Mouse (Mus musculus) left cerebral cortex, adult 18-20 months (tissue): ENCODE measurements at regions not wholly inside any gene's neighbourhood (a gene's known extent, or its start where the extent isn't known, plus 50 kb on each side); places are given as distances from the start of the nearest gene placed in this dataset.

ENCODE experiments used
- DNase-seq, 2 experiments: peaks; one replicate each; pipeline ENCODE4 v3.0.0; 2021 to 2022; ENCODE audit warnings: low spot score in 2 of 2, mixed read lengths in 1 of 2

- DNase-seq, result no peak
Measured at GRCm38 (mm10) chr1:25921184-25921583, 91.7 kb upstream of the Adgrb3 start.

DNA sequence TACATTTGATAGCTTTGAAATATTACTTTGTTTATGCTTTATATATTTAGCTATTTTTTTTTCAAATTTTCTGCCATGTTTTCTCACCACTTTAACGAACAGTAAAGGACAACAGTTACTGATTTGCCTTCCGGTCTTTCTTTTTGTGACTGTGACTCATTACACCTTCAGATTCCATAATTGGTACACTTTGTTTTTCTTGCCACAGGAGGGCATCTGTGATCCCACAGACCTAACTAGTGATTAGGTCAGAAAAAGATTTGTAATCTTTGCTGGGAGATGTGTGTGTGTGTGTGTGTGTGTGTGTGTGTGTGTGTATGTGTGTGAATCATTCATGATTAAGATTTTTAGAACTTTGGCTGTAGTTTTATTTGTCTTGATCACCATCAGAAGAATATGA is 64.7 kb upstream of the Adgrb3 start:
- DNase-seq, result no peak

- DNase-seq, result no peak
Measured at GRCm38 (mm10) chr1:25892970-25893369, 63.5 kb upstream of the Adgrb3 start.

GRCm38 (mm10) chr1:25892026-25892739 is 62.7 kb upstream of the Adgrb3 start:
- peak in 1 of 2 experiments; percentile 11 for DNase-seq

DNA sequence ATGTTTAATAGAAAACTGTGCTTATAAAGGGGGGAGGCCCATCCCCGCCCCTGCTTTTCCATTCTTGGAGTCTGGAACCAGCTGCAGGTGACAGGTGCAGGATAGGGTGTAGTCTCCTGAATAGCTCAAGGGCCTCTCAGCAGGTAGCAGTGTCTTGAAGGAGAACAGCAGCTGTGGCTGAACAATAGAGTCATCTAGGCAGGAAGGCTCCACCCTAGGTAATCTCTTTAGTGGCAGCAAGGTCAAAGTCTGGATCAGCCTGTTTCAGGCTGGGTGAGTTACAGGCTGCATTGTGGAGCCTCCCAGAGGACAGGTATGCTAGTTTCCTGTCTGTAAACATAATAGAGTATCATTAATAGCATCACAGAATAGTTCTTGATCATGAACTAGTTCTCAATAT is 58.5 kb upstream of the Adgrb3 start:
- DNase-seq, result no peak

GRCm38 (mm10) chr1:25885049-25885448 is 55.5 kb upstream of the Adgrb3 start:
- no peak for DNase-seq
